Mouse (Mus musculus): ENCODE results near the gene Tet3. TPM values are rescaled to one million over a fixed set of nuclear protein-coding genes. Genes with fewer than 3 reads are reported as not detected.

The Tet3 gene
- total RNA-seq, 2 experiments from 2014 or later: 53.2 to 58.7 TPM

DNA sequence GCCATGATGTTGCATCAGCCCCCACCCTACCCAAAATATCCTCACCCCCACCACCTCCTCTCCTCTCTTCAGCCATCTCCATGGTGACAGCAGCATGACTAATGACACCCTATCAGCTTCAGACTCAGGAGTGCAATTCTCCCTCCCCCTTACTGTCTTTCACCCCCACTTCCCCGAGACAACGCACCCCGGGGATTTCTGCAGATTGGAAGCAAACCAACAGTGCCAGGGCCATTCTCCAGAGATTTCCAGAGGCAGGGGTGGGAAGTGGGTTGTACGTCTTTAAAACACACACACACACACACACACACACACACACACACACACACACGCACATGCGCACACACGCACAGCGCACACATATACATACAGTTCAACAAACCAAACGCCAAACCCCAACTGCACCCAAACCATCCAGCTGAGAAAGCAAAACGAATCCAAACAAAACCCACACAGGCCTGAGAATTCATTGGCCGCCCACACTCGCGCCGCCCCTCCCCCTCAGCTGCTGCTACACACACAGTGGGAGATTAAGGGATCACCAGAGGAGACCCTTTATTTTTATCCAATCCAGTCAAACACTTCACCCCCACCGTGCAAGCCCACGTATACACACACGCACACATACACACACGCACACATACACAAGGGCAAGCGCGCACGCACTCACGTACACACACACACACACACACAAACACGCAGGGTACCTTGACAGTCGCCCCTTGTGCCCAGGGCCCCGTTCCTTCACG is 18.2 kb downstream of the Tet3 start:
- peak; percentile 83 to 89 for DNase-seq (ENCODE audit: low spot score in 2 of 2)

- DNase-seq (ENCODE audit: low spot score in 2 of 2): no peak
These were observed 18.7 kb downstream of the Tet3 start for GRCm38 (mm10) chr6:83440197-83440509.

DNA sequence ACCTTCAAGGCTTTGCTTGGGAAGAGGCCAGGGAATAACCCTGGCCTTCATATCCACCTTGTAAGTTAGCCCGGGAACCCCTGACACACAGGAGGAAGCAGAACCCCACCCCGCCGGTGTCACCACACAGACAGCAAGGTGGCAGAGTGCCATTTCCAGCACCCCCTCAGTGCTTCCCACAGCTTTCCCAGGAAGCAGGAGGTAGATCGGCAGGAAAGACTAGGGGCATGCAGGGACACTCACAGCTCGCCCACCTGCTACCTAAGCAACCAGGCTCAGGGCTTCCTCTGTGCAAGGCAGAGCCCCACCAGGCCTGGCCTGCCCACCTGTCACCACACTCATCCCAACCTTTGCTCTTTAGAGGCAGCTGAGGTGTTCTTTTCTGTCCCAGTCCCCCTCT is 19.1 kb downstream of the Tet3 start:
- peak in 1 of 2 experiments; percentile 51 for DNase-seq (ENCODE audit: low spot score in 2 of 2)

DNA sequence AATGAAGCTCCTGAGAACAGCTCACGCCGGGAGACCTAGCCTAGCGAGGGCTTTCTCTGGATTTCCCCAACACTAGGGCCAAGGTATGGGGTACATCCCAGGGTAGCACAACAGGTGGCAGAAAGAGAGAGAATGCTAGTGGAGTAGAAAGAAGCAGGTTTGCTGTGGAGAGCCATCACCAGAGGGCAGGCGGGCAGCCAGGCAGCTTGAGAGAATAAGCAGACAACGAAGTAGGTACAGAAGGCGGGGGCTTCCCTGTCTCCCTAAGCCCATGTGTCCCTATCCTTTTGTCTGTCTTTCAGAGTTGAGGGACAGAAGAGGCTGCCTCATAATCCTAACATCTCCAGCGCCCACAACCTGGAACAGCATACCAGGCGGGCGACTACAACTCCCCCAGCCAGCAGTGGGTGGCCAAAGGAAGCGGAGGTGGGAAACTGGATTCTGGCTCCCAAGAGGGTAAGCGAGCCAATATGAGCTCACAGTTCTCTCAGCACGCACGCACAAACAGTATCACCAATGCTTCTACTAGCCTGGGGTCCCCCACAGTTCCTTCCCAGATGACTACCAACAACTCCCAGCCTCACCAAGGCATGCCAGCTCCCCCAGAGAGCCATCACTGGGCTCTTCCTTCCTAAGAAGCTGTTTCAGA is 19.6 kb downstream of the Tet3 start:
- peak in 1 of 2 experiments; percentile 71 for DNase-seq (ENCODE audit: low spot score in 2 of 2)

- DNase-seq (ENCODE audit: low spot score in 2 of 2): peak in 1 of 2 experiments; percentile 66
These were observed 20.3 kb downstream of the Tet3 start for GRCm38 (mm10) chr6:83438584-83438983.

DNA sequence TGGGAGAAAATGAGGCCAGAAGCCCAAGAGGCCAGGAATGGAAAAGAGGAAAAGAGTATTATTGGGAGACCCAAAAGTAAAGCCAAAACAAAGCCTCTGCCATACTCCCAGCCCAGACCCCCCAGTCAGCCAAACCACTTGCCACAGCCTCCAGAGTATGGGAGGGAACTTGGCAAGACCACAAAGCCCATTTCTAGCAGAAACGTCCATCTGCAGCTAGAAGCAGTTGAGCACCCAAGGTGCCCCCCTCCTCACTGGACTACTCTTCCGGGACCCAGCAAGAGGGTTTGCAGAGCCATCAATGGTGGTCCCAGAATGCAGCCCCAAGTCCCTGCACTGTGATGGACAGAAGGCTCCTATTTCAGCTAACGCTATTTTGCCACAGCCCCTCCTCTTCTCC is 21.1 kb downstream of the Tet3 start:
- no peak for DNase-seq (ENCODE audit: low spot score in 2 of 2)

DNA sequence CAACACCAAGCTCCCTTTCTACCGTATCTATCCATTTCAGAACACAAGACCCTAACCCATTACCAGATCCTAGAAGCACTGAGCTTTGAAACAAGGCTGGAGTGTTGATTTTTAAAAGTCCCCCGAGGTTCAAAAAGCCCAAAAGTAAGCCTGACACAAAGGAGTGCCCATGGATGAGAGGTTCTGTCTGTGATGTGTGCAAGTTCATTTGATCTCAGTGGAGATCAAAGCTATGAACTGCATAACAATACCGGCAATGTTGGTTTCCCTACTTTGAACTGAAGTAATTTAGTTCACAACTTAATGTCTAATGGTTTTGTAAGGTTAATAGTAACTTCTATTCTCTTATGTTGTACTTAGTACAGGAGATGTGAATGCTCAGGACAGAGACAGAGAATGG is 21.7 kb downstream of the Tet3 start:
- no peak for DNase-seq (ENCODE audit: low spot score in 2 of 2)

DNA sequence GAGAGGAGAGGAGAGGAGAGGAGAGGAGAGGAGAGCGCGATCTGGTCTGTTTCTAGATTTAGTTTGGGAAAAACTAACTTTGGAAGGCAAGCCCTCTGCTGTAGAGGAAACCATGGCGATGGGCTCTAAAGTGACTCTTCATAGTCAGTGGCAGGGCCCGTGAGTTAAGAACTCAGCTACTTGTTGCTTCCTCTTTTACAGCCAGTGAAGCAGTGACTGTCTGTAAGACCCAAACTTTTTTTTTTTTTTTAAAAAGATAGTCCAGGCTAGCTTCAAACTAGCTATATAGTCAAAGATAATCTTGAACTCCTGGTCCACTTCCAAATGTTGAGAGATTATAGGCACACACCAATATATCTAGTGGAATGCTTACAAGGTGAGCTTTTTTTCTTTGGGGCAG is 22.3 kb downstream of the Tet3 start:
- no peak for DNase-seq (ENCODE audit: low spot score in 2 of 2)

DNA sequence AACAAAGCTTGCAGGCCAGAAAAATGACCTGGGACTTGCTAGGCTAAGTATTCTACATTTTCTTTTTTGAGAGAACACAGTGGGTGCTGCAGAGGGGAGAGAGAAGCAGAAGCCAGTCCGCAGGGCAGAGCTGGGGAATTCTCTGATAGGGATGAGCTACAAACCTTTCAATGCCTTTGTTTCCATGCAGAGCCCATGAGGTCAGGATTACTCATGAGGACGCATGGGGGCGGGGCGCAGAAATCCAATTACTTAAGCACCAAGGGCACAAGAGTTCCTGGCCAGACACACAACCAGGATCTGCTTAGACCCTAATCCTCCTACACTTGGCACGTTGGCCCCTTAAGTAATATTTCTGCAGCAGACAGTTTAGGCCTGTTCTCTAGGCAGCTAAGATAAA is 23.7 kb downstream of the Tet3 start:
- DNase-seq (ENCODE audit: low spot score in 2 of 2): no peak

DNA sequence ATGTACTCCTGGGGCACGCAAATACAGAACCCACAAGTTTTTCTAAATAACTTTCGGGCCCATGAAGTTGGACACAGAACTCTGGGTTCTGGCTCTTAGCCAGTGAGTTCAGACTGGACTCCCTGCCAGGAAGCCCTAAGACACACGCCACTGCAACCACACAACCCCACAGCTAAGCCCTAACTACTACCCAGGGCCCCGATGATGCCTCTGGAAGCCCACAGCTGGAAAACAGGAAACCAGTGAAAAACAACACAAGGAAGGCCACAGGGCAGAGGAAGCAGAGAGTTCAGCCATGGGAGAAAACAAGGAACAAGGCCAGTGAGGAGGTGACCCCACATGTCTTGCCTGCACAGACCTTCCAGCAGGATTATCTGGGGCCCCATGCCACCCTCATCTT is 25.3 kb downstream of the Tet3 start:
- no peak for DNase-seq (ENCODE audit: low spot score in 2 of 2)

DNA sequence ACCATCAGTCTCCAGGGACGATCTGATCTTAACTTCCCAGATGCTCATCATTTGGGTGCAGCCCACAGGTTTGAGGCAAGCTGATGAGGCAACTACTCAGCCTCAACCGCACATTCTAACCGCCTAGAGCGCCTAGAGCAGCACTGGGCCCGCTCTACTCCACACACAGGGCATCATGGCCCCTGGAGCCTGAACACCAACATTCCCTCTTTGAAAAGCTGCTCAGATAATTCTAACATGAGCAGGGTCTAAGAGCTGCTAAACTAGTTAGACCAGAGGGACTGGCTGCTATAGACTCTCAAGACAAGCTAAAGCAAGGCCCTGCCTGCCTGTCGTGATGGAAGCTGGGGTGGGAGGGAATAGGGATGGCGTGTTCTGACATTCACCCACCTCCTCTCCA is 25.9 kb downstream of the Tet3 start:
- DNase-seq (ENCODE audit: low spot score in 2 of 2): no peak

GRCm38 (mm10) chr6:83427968-83428731 is 30.7 kb downstream of the Tet3 start:
- DNase-seq (ENCODE audit: low spot score in 2 of 2): peak in 1 of 2 experiments; percentile 75

GRCm38 (mm10) chr6:83427512-83427911 is 31.4 kb downstream of the Tet3 start:
- no peak for DNase-seq (ENCODE audit: low spot score in 2 of 2)

DNA sequence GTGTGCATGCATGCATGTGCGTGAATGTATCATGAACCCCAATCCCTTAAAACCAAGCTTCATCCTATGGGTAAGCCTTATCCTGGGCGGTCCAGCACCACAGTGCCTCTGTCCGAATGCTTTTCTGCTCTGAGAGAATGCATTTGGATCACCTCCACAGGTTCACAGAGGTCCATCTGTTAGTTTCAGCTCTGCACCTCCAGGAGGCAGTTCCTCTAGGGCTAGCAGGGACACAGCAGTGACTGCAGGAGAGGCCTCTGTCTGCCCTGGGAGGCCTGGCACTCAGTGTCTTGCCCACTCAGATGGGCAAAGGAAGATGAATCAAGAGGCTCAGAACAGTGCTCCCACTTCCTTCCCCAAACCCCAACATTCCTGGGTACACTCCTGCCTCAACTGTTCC is 32.3 kb downstream of the Tet3 start:
- no peak for DNase-seq (ENCODE audit: low spot score in 2 of 2)

GRCm38 (mm10) chr6:83424053-83424404 is 34.9 kb downstream of the Tet3 start:
- no peak for DNase-seq (ENCODE audit: low spot score in 2 of 2)

GRCm38 (mm10) chr6:83423400-83424052 is 35.4 kb downstream of the Tet3 start:
- no peak for DNase-seq (ENCODE audit: low spot score in 2 of 2)

- no peak for DNase-seq (ENCODE audit: low spot score in 2 of 2)
These were observed 36.8 kb downstream of the Tet3 start for GRCm38 (mm10) chr6:83421866-83422649.

DNA sequence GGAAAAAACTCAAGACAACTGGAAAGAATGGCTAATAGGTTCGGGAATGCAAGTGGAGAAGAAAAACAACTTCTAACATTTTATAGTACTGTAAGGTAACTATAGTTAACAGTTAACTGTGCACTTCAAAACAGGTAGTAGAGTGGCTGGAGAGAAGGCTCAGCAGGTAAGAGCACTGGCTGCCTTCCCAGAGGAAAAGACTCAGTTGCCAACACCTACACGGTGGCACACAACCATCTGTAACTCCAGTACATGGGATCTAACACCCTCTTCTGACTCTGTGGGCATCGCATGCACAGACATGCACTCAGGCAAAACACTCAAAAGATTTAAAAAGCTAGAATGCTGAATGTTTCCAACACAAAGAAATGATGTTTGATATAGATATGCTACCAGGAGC is 39.4 kb downstream of the Tet3 start:
- DNase-seq (ENCODE audit: low spot score in 2 of 2): no peak

DNA sequence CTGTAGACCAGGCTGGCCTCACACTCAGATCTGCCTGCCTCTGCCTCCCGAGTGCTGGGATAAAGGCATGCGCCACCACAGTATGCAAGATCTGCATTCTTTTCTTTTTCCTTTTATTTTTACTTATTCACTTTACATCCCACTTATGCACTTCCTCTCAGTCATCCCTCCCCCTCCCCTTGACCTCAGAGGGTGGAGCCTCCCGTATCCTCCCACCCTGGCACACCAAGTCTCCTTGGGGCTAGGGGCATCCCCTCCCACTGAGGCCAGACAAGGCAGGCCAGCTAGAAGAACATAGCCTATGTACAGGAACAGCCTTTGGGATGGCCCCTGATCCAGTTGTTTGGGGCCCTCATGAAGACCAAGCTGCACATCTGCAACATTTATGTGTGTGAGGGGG is 41.4 kb downstream of the Tet3 start:
- DNase-seq (ENCODE audit: low spot score in 2 of 2): no peak

GRCm38 (mm10) chr6:83417104-83417502 is 41.8 kb downstream of the Tet3 start:
- DNase-seq (ENCODE audit: low spot score in 2 of 2): no peak

All from layer of hippocampus, adult 18-20 months (tissue).